10 mouse cellular contexts compared by ENCODE assay signal in the genomic region with DNA sequence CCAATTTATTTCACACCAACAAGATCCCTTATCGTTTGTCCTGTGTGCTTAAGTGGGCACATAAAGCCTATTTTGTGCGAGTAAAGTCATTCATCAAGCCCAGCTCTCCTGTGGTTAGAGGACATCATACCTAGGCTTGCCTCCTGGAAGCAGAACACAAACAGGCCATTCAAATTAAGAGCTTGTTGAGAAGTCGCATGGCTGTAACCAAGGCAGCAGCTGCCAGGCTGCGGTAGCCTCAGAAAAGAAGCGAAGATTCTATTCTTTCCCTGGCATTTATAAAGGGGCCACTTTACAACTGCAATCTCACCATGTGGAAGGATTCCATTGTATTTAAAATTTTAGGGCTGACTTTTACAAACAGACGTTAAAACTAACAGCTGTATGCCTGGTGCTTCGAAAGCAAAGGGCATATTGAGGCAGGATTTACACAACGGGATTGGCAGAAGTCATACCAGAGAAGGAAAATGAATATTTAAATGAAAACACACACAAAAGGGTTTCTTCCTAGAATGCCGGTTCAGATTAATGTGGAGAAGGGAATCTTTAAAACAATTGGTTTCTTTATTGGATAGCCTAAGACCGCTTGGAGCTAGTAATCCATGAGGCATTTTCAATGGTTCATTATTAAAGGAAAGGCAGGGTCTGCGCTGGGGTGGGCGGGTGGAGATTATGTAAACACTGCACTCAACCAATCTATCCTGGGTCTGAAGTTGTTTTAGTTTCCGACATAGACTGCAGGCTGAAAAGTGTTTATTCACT.
DNase-seq lines count a peak whose midpoint lies in the region; ATAC-seq and TF ChIP-seq lines count a peak whose summit lies in the region.
"Had no signal": no experiment of that assay in that cellular context is flagged by ENCODE, and none has a peak within 500 bp of the region (broad histone marks: within the 10 kb centered on the region; RNA-seq: fewer than 3 reads in every experiment).

No protein-coding gene starts in this region.

- intact Hi-C loops in heart, postnatal 10 days (cut with DNase I): no loop called here

- peak in 1 of 2 experiments; percentile 11 for DNase-seq in layer of hippocampus, adult 2 months (ENCODE audit: low spot score in 2 of 2)
- no peak for DNase-seq in layer of hippocampus, postnatal 10 days (ENCODE audit: low spot score in 2 of 2)
- no peak for DNase-seq in liver, embryonic 11.5 days (ENCODE audit: low spot score)
- DNase-seq in heart, postnatal 10 days: no peak

- 29% methylated on average over 13 of the region's 13 CpGs for WGBS in embryonic facial prominence, embryonic 12.5 days
- 12% methylated on average over 13 of the region's 13 CpGs for WGBS in hindbrain, embryonic 16.5 days
- WGBS in neural tube, embryonic 12.5 days: 10% methylated on average over 13 of the region's 13 CpGs
- 57% methylated on average over 13 of the region's 13 CpGs for WGBS in liver, embryonic 12.5 days (ENCODE audit: insufficient replicate concordance)
- 66% methylated on average over 13 of the region's 13 CpGs for WGBS in liver, embryonic 11.5 days

- TF ChIP-seq CTCF in layer of hippocampus, adult 2 months (conservative IDR thresholded peaks at IDR 0.05): no peak

- H3K4me1 ChIP-seq in embryonic facial prominence, embryonic 12.5 days: 0 out of 2 replicates have a peak, but pooled peaks cover 5% of the 10 kb centered on the region
- peaks cover 7% of the 10 kb centered on the region for H3K4me1 ChIP-seq in hindbrain, embryonic 16.5 days (ENCODE audit: control insufficient read depth, insufficient read depth, low read depth, low read length)
- 0 out of 2 replicates have a peak, but pooled peaks cover 3% of the 10 kb centered on the region for H3K4me1 ChIP-seq in neural tube, embryonic 12.5 days
- H3K4me1 ChIP-seq in liver, embryonic 12.5 days: no peaks in the 10 kb centered on the region
- no peaks in the 10 kb centered on the region for H3K4me1 ChIP-seq in liver, embryonic 11.5 days (replicated peaks; ENCODE audit: control insufficient read depth, insufficient read depth, low read length)

- no peak overlapping the region for H3K9ac ChIP-seq in embryonic facial prominence, embryonic 12.5 days
- H3K9ac ChIP-seq in hindbrain, embryonic 16.5 days (ENCODE audit: low read depth, low read length): peak overlapping the region; percentile 17; the same call in 1 of the 2 replicates
- H3K9ac ChIP-seq in neural tube, embryonic 12.5 days: 0 out of 2 replicates have a peak overlapping the region, but pooled peaks have one; percentile 5
- no peak overlapping the region for H3K9ac ChIP-seq in liver, embryonic 12.5 days
- no peak overlapping the region for H3K9ac ChIP-seq in liver, embryonic 11.5 days (ENCODE audit: low read depth, low read length)

- H3K4me2 ChIP-seq in embryonic facial prominence, embryonic 12.5 days (replicated peaks): peak overlapping the region; percentile 31
- H3K4me2 ChIP-seq in hindbrain, embryonic 16.5 days (ENCODE audit: low read length): peak overlapping the region; percentile 53
- peak overlapping the region; percentile 52 for H3K4me2 ChIP-seq in neural tube, embryonic 12.5 days (replicated peaks)
- no peak overlapping the region for H3K4me2 ChIP-seq in liver, embryonic 12.5 days
- H3K4me2 ChIP-seq in liver, embryonic 11.5 days: no peak overlapping the region

- no peak; the same call in 1 of the 2 replicates for ATAC-seq in embryonic facial prominence, embryonic 12.5 days (ENCODE audit: insufficient number of reproducible peaks, insufficient read depth, low FRiP score, low TSS enrichment)
- peak; percentile 90 for ATAC-seq in hindbrain, embryonic 16.5 days
- ATAC-seq in neural tube, embryonic 12.5 days (ENCODE audit: low FRiP score, low read depth): peak; percentile 90
- no peak for ATAC-seq in liver, embryonic 12.5 days
- ATAC-seq in liver, embryonic 11.5 days (replicated peaks; ENCODE audit: low FRiP score): no peak

- H3K4me3 ChIP-seq in layer of hippocampus, adult 2 months: peak overlapping the region; percentile 37
- H3K4me3 ChIP-seq in embryonic facial prominence, embryonic 12.5 days: no peak overlapping the region
- H3K4me3 ChIP-seq in hindbrain, embryonic 16.5 days (ENCODE audit: low read length): peak overlapping the region; percentile 25
- H3K4me3 ChIP-seq in neural tube, embryonic 12.5 days: no peak overlapping the region
- H3K4me3 ChIP-seq in liver, embryonic 12.5 days: no peak overlapping the region
- H3K4me3 ChIP-seq in liver, embryonic 11.5 days (ENCODE audit: low read depth, low read length): no peak overlapping the region
- H3K4me3 ChIP-seq: erythroblast, embryonic 14.5 days had no signal

- H3K36me3 ChIP-seq in embryonic facial prominence, embryonic 12.5 days: no peaks in the 10 kb centered on the region
- no peaks in the 10 kb centered on the region for H3K36me3 ChIP-seq in hindbrain, embryonic 16.5 days (ENCODE audit: control insufficient read depth, insufficient read depth, low read length)
- no peaks in the 10 kb centered on the region for H3K36me3 ChIP-seq in neural tube, embryonic 12.5 days
- no peaks in the 10 kb centered on the region for H3K36me3 ChIP-seq in liver, embryonic 12.5 days
- no peaks in the 10 kb centered on the region for H3K36me3 ChIP-seq in liver, embryonic 11.5 days (ENCODE audit: control insufficient read depth, insufficient read depth, low read length)

- no peaks in the 10 kb centered on the region for H3K27me3 ChIP-seq in embryonic facial prominence, embryonic 12.5 days
- H3K27me3 ChIP-seq in hindbrain, embryonic 16.5 days (replicated peaks; ENCODE audit: control insufficient read depth, insufficient read depth, low read length): 0 out of 2 replicates have a peak, but pooled peaks cover 2% of the 10 kb centered on the region
- peaks cover 12% of the 10 kb centered on the region for H3K27me3 ChIP-seq in neural tube, embryonic 12.5 days (replicated peaks)
- no peaks in the 10 kb centered on the region for H3K27me3 ChIP-seq in liver, embryonic 12.5 days (replicated peaks)
- no peaks in the 10 kb centered on the region for H3K27me3 ChIP-seq in liver, embryonic 11.5 days (replicated peaks; ENCODE audit: control insufficient read depth, insufficient read depth, low read length)
- H3K27me3 ChIP-seq: CH12.LX had no signal

- H3K9me3 ChIP-seq in embryonic facial prominence, embryonic 12.5 days: no peaks in the 10 kb centered on the region
- no peaks in the 10 kb centered on the region for H3K9me3 ChIP-seq in hindbrain, embryonic 16.5 days (ENCODE audit: control insufficient read depth, low read length)
- H3K9me3 ChIP-seq in neural tube, embryonic 12.5 days: no peaks in the 10 kb centered on the region
- no peaks in the 10 kb centered on the region for H3K9me3 ChIP-seq in liver, embryonic 12.5 days (replicated peaks)
- H3K9me3 ChIP-seq in liver, embryonic 11.5 days (ENCODE audit: control insufficient read depth, low read length): no peaks in the 10 kb centered on the region

- peak overlapping the region; percentile 76 for H3K27ac ChIP-seq in layer of hippocampus, adult 2 months
- H3K27ac ChIP-seq in embryonic facial prominence, embryonic 12.5 days: no peak overlapping the region
- peak overlapping the region; percentile 44 for H3K27ac ChIP-seq in hindbrain, embryonic 16.5 days (ENCODE audit: low read depth, low read length)
- no peak overlapping the region for H3K27ac ChIP-seq in neural tube, embryonic 12.5 days
- H3K27ac ChIP-seq in liver, embryonic 12.5 days: no peak overlapping the region
- no peak overlapping the region for H3K27ac ChIP-seq in liver, embryonic 11.5 days (ENCODE audit: low read depth, low read length)

Comparison
In these comparisons a context has a peak if more than half of its experiments do, and no peak if none do; other contexts are left out.
1. H3K27ac ChIP-seq: peak in layer of hippocampus, adult 2 months (single experiment) and hindbrain, embryonic 16.5 days (single experiment); none in embryonic facial prominence, embryonic 12.5 days (single experiment), neural tube, embryonic 12.5 days (single experiment), liver, embryonic 12.5 days (single experiment) and liver, embryonic 11.5 days (single experiment).
2. H3K4me3 ChIP-seq: peak in layer of hippocampus, adult 2 months (single experiment) and hindbrain, embryonic 16.5 days (single experiment); none in embryonic facial prominence, embryonic 12.5 days (single experiment), neural tube, embryonic 12.5 days (single experiment), liver, embryonic 12.5 days (single experiment) and liver, embryonic 11.5 days (single experiment).
3. ATAC-seq: peak in hindbrain, embryonic 16.5 days (single experiment) and neural tube, embryonic 12.5 days (single experiment); none in embryonic facial prominence, embryonic 12.5 days (single experiment), liver, embryonic 12.5 days (single experiment) and liver, embryonic 11.5 days (single experiment).
4. H3K4me2 ChIP-seq: peak in embryonic facial prominence, embryonic 12.5 days (single experiment), hindbrain, embryonic 16.5 days (single experiment) and neural tube, embryonic 12.5 days (single experiment); none in liver, embryonic 12.5 days (single experiment) and liver, embryonic 11.5 days (single experiment).
5. H3K9ac ChIP-seq: peak in hindbrain, embryonic 16.5 days (single experiment) and neural tube, embryonic 12.5 days (single experiment); none in embryonic facial prominence, embryonic 12.5 days (single experiment), liver, embryonic 12.5 days (single experiment) and liver, embryonic 11.5 days (single experiment).